ENCODE assay signal across 1 mouse cellular context in the genomic region with DNA sequence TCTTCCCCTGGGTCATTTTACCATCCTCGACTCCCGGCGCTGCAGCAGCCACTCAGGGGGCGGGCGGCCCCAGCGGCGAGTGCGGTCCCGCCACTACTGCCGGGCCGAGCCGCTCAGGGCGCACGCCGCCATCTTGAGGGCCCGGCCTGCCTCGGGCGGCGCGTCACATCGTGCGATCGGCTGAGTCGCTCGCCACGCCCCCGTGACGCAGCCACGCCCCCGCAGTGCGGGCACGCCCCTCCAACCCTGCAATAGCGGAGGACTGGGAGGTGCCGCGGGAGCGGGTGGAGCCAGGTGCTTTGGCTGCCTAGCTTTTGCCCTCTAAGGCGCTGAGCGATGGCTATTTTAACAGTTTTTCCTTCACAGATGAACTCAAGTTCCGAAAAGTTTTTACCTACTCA.
TF ChIP-seq lines count a peak whose summit lies in the region.

TSS of gene Mfsd14a (minus strand) at position 215 of the 401 bp plus-strand sequence.

TF ChIP-seq in CH12.LX, 34 proteins besides CTCF, POLR2A, EP300 and RAD21 (continued from another document):
- TF ChIP-seq UBTF (IDR thresholded peaks at IDR 0.05; ENCODE audit: low read depth, low read length) (peak; percentile 1; the same call in 1 of the 2 replicates), HCFC1 (IDR thresholded peaks at IDR 0.05; ENCODE audit: low read depth, low read length) (peak; percentile 53), POLR2AphosphoS2 (IDR thresholded peaks at IDR 0.05; ENCODE audit: low read depth, low read length) (peak; percentile 83; the same call in 1 of the 2 replicates), BHLHE40 (IDR thresholded peaks at IDR 0.05; ENCODE audit: low read depth, low read length) (0 out of 2 replicates have a peak, but pooled peaks have one; percentile 24), CHD1 (IDR thresholded peaks at IDR 0.05; ENCODE audit: low read depth, low read length) (no peak), E2F4 (IDR thresholded peaks at IDR 0.05; ENCODE audit: insufficient replicate concordance, low read depth, low read length) (no peak), JUND (conservative IDR thresholded peaks at IDR 0.05; ENCODE audit: low read depth, low read length) (no peak), ELF1 (IDR thresholded peaks at IDR 0.05; ENCODE audit: low read depth, low read length) (peak; percentile 21; the same call in 1 of the 2 replicates), USF1 (IDR thresholded peaks at IDR 0.05; ENCODE audit: low read depth, low read length) (peak; percentile 49), CHD2 (IDR thresholded peaks at IDR 0.05; ENCODE audit: low read length) (0 out of 2 replicates have a peak, but pooled peaks have one; percentile 48), RCOR1 (conservative IDR thresholded peaks at IDR 0.05; ENCODE audit: low read depth, low read length) (no peak), MEF2A (IDR thresholded peaks at IDR 0.05; ENCODE audit: borderline replicate concordance, low read depth, low read length) (0 out of 2 replicates have a peak, but pooled peaks have one; percentile 56), IRF4 (IDR thresholded peaks at IDR 0.05; ENCODE audit: low read depth, low read length) (peak; percentile 57; the same call in 1 of the 2 replicates), MAFK (IDR thresholded peaks at IDR 0.05; ENCODE audit: insufficient replicate concordance, low read length) (no peak), PAX5 (IDR thresholded peaks at IDR 0.05; ENCODE audit: low read length) (no peak), MAZ (IDR thresholded peaks at IDR 0.05; ENCODE audit: low read depth, low read length) (no peak), MXI1 (IDR thresholded peaks at IDR 0.05; ENCODE audit: low read depth, low read length) (no peak; the same call in 1 of the 2 replicates)
